Mouse (Mus musculus): ENCODE measurements around the gene Rasl10b. TPM values are rescaled to one million over a fixed set of nuclear protein-coding genes. Genes with fewer than 3 reads are reported as not detected.
A peak's percentile ranks its signal among the peaks of the same experiment; 100 is the strongest.

Rasl10b gene
- polyA plus RNA-seq, 1 experiment from 2014 or later = 8.1 TPM

DNA sequence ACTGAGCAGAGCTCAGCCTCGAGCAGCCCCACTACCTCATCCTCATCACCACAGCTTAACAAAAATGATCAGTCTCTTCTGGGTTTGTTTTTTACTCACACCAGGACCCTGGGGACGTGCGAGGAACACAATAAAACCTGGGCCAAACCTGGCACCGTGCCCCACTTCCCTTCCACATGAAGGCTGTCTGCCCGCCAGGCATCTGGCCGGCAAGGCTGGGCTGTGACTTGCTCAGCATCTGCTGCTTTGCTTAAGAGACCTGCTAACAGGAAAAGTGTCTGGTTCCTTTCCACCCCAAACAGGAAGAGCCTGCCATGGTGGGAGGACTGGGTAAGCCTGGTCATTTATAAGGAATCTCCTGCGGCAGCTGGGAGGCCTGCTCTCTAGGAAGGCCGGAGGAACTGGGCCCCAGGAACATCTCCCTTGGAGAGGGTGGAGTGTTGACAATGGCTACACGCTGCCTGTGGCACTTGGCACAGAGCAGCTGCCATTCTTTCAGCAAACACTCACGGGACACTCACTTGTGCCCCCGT lies 58.2 kb downstream of the Rasl10b start:
- Histone ChIP-seq H3K27ac (peak overlapping the region; percentile 62), H3K4me1 (replicated peaks) (peaks cover 43% of the 10 kb centered on the region), H3K9me3 (replicated peaks) (no peaks in the 10 kb centered on the region), H3K27me3 (peaks cover 24% of the 10 kb centered on the region), H3K36me3 (no peaks in the 10 kb centered on the region), H3K4me3 (no peak overlapping the region), H3K9ac (no peak overlapping the region), H3K4me2 (peak overlapping the region; percentile 27; the same call in 1 of the 2 replicates)
- ATAC-seq (replicated peaks; ENCODE audit: insufficient number of reproducible peaks, insufficient read depth, low FRiP score, low read depth) = peak; percentile 83
- WGBS = 8% methylated on average over 11 of the region's 11 CpGs

DNA sequence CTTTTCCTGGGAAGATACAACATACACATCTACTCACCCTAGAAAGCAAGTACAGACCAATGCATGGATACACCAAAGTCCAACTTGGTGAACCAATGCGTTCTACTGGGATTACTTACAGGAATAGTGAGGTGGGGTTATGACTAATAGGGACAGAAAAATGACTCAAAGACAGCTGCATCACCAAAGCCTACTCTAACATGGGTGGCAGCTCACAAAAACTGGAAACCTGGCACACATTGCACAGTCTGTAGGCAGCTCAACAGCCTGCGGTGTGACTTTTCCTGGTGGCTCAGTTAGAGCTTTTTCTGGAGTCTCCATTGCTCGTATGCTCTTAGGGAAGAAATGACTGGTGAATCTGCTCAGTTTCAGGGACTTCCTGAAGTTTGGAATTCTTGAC lies 59.8 kb downstream of the Rasl10b start:
- Histone ChIP-seq H3K4me3 (no peak overlapping the region), H3K4me1 (replicated peaks) (peaks cover 38% of the 10 kb centered on the region), H3K4me2 (no peak overlapping the region), H3K36me3 (no peaks in the 10 kb centered on the region), H3K27me3 (peaks cover 17% of the 10 kb centered on the region), H3K9ac (no peak overlapping the region), H3K9me3 (replicated peaks) (no peaks in the 10 kb centered on the region), H3K27ac (no peak overlapping the region)
- no peak for ATAC-seq (replicated peaks; ENCODE audit: insufficient number of reproducible peaks, insufficient read depth, low FRiP score, low read depth)
- WGBS = 89% methylated on average over 3 of the region's 3 CpGs

Other genes starting within 250 kb of the Rasl10b start
- gene Slfn4, start 234.0 kb upstream of the Rasl10b start, polyA plus RNA-seq (2015; fragmentation: Nextera tagmentation; extraction: Ambion mirVana) = 0.08 and 0.18 TPM in 2 replicates
- 1.3 TPM in 2 replicates for gene Slfn3, start 217.8 kb upstream of the Rasl10b start, polyA plus RNA-seq (2015; fragmentation: Nextera tagmentation; extraction: Ambion mirVana)
- 0.20 and 0.41 TPM in 2 replicates for gene Slfn14, start 122.4 kb upstream of the Rasl10b start, polyA plus RNA-seq (2015; fragmentation: Nextera tagmentation; extraction: Ambion mirVana)
- 32.1 and 39.5 TPM in 2 replicates for gene Ap2b1, start 110.1 kb upstream of the Rasl10b start, polyA plus RNA-seq (2015; fragmentation: Nextera tagmentation; extraction: Ambion mirVana)
- 7.9 and 8.9 TPM in 2 replicates for gene Pex12, start 106.6 kb upstream of the Rasl10b start, polyA plus RNA-seq (2015; fragmentation: Nextera tagmentation; extraction: Ambion mirVana)
- gene Gas2l2, start 20.3 kb downstream of the Rasl10b start, polyA plus RNA-seq (2015; fragmentation: Nextera tagmentation; extraction: Ambion mirVana) = 0.11 and 0.13 TPM in 2 replicates
- 0.82 and 1.4 TPM in 2 replicates for gene 1700020L24Rik, start 28.5 kb downstream of the Rasl10b start, polyA plus RNA-seq (2015; fragmentation: Nextera tagmentation; extraction: Ambion mirVana)
- 3.8 and 4.0 TPM in 2 replicates for gene Mmp28, start 53.9 kb downstream of the Rasl10b start, polyA plus RNA-seq (2015; fragmentation: Nextera tagmentation; extraction: Ambion mirVana)
- 8.8 and 10.5 TPM in 2 replicates for gene Taf15, start 63.9 kb downstream of the Rasl10b start, polyA plus RNA-seq (2015; fragmentation: Nextera tagmentation; extraction: Ambion mirVana)
- 0.09 TPM in 1 of 2 replicates, not detected in the other for gene Heatr9, start 113.0 kb downstream of the Rasl10b start, polyA plus RNA-seq (2015; fragmentation: Nextera tagmentation; extraction: Ambion mirVana)
- gene Ccl5, start 121.4 kb downstream of the Rasl10b start, polyA plus RNA-seq (2015; fragmentation: Nextera tagmentation; extraction: Ambion mirVana) = 0.52 and 1.7 TPM in 2 replicates
- gene Ccl9, start 169.5 kb downstream of the Rasl10b start, polyA plus RNA-seq (2015; fragmentation: Nextera tagmentation; extraction: Ambion mirVana) = 3.0 and 7.0 TPM in 2 replicates
- gene Ccl6, start 183.9 kb downstream of the Rasl10b start, polyA plus RNA-seq (2015; fragmentation: Nextera tagmentation; extraction: Ambion mirVana) = 5.5 and 5.9 TPM in 2 replicates
- not detected in 2 replicates for gene Rpl9-ps1, start 236.5 kb downstream of the Rasl10b start, polyA plus RNA-seq (2015; fragmentation: Nextera tagmentation; extraction: Ambion mirVana)
- 1.0 and 1.1 TPM in 2 replicates for gene Ccl3, start 240.2 kb downstream of the Rasl10b start, polyA plus RNA-seq (2015; fragmentation: Nextera tagmentation; extraction: Ambion mirVana)